Mouse (Mus musculus): ENCODE data around the gene Ube2s. TPM values are rescaled to one million over a fixed set of nuclear protein-coding genes. Genes with fewer than 3 reads are reported as not detected.

Ube2s gene
- total and polyA plus RNA-seq, 3 experiments: 341 to 740 TPM; not detected in 1

- DNase-seq (ENCODE audit: low read depth, low spot score): no peak
- H3K79me2 ChIP-seq (ENCODE audit: control insufficient read depth, insufficient read depth, low read length, poor library complexity): no peaks in the 10 kb centered on the region
- no peaks in the 10 kb centered on the region for H3K36me3 ChIP-seq (ENCODE audit: control insufficient read depth in 1 of 2, insufficient read depth in 2 of 2, low read length in 2 of 2)
- no peak overlapping the region for H3K9ac ChIP-seq (ENCODE audit: control insufficient read depth, low read depth, low read length, poor library complexity, severe bottlenecking)
- no peaks in the 10 kb centered on the region for H3K9me3 ChIP-seq (replicated peaks; ENCODE audit: insufficient read depth, low read length)
- no peaks in the 10 kb centered on the region for H3K4me1 ChIP-seq (ENCODE audit: control insufficient read depth in 1 of 2, insufficient read depth in 2 of 2, low read length in 2 of 2)
- no peak overlapping the region for H3K27ac ChIP-seq (ENCODE audit: control insufficient read depth, low read depth, low read length)
- no peaks in the 10 kb centered on the region; a peak in 2 of 4 replicates for H3K27me3 ChIP-seq (ENCODE audit: control insufficient read depth in 1 of 2, insufficient read depth in 2 of 2, low read length in 2 of 2)
- no peak for TF ChIP-seq CHD2 (IDR thresholded peaks at IDR 0.05; ENCODE audit: low read length)
- TF ChIP-seq MAZ (IDR thresholded peaks at IDR 0.05; ENCODE audit: low read depth, low read length): no peak
- TF ChIP-seq RCOR1 (IDR thresholded peaks at IDR 0.05; ENCODE audit: low read depth, low read length): no peak
- no peak for TF ChIP-seq MXI1 (IDR thresholded peaks at IDR 0.05; ENCODE audit: low read depth, low read length)
- TF ChIP-seq SMC3 (IDR thresholded peaks at IDR 0.05; ENCODE audit: low read depth, low read length): no peak
- no peak for TF ChIP-seq ZNF384 (IDR thresholded peaks at IDR 0.05; ENCODE audit: low read depth, low read length)
- TF ChIP-seq USF2 (IDR thresholded peaks at IDR 0.05; ENCODE audit: borderline replicate concordance in 1 of 2, insufficient read depth in 1 of 2, low read depth in 1 of 2, low read length in 2 of 2): no peak
- TF ChIP-seq HCFC1 (IDR thresholded peaks at IDR 0.05; ENCODE audit: low read depth, low read length): no peak
- TF ChIP-seq UBTF (IDR thresholded peaks at IDR 0.05; ENCODE audit: borderline replicate concordance, insufficient read depth, low read depth, low read length): no peak
- no peak for TF ChIP-seq NELFE (IDR thresholded peaks at IDR 0.05; ENCODE audit: low read depth, low read length)
- TF ChIP-seq GABPA (IDR thresholded peaks at IDR 0.05; ENCODE audit: low read depth, low read length): no peak
- TF ChIP-seq POLR2AphosphoS2 (IDR thresholded peaks at IDR 0.05; ENCODE audit: low read length): no peak
- TF ChIP-seq SIN3A (IDR thresholded peaks at IDR 0.05; ENCODE audit: low read length): no peak
- no peak for TF ChIP-seq BHLHE40 (IDR thresholded peaks at IDR 0.05; ENCODE audit: borderline replicate concordance, low read depth, low read length)
- TF ChIP-seq ZMIZ1 (IDR thresholded peaks at IDR 0.05; ENCODE audit: low read depth, low read length): no peak
- no peak for TF ChIP-seq TAL1 (IDR thresholded peaks at IDR 0.05; ENCODE audit: low read length)
- no peak overlapping the region for H3K4me3 ChIP-seq (ENCODE audit: control insufficient read depth in 1 of 2, insufficient read depth in 1 of 2, low read depth in 2 of 2, low read length in 2 of 2)
Observed at GRCm38 (mm10) chr7:4835631-4836327, 23.4 kb upstream of the Ube2s start.

DNA sequence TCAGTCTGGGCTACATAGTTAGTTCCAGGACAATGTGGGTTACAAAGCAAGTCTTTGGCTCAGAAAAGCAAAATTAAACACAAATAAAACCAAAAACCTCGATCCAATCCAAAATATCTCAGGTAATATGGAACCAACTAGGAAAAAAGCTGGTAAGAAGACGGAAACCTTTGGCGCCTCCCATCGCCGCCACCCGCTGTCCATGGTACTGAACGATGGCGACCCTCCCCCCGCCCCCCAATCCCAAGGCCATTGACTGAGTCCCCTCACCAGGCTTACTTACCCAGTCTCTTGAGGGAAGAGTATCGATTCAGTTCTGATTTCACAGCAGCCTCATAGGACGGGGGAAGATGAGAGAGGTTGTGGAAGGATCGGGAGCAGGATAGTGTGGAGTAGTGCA lies 18.1 kb upstream of the Ube2s start:
- Histone ChIP-seq H3K4me3 (ENCODE audit: control insufficient read depth in 1 of 2, insufficient read depth in 1 of 2, low read depth in 2 of 2, low read length in 2 of 2) (no peak overlapping the region), H3K4me1 (ENCODE audit: control insufficient read depth in 1 of 2, insufficient read depth in 2 of 2, low read length in 2 of 2) (no peaks in the 10 kb centered on the region), H3K27me3 (ENCODE audit: control insufficient read depth in 1 of 2, insufficient read depth in 2 of 2, low read length in 2 of 2) (no peaks in the 10 kb centered on the region; a peak in 1 of 4 replicates), H3K79me2 (ENCODE audit: control insufficient read depth, insufficient read depth, low read length, poor library complexity) (no peaks in the 10 kb centered on the region), H3K36me3 (ENCODE audit: control insufficient read depth in 1 of 2, insufficient read depth in 2 of 2, low read length in 2 of 2) (no peaks in the 10 kb centered on the region), H3K9ac (ENCODE audit: control insufficient read depth, low read depth, low read length, poor library complexity, severe bottlenecking) (no peak overlapping the region), H3K27ac (ENCODE audit: control insufficient read depth, low read depth, low read length) (no peak overlapping the region), H3K9me3 (replicated peaks; ENCODE audit: insufficient read depth, low read length) (no peaks in the 10 kb centered on the region)
- TF ChIP-seq ZMIZ1 (IDR thresholded peaks at IDR 0.05; ENCODE audit: low read depth, low read length): no peak
- TF ChIP-seq RCOR1 (IDR thresholded peaks at IDR 0.05; ENCODE audit: low read depth, low read length): no peak
- TF ChIP-seq CTCF (IDR thresholded peaks at IDR 0.05 in 2 of 3, conservative IDR thresholded peaks at IDR 0.05 in 1 of 3; ENCODE audit: control insufficient read depth in 1 of 3, insufficient read depth in 1 of 3, low read depth in 2 of 3, low read length in 3 of 3, poor library complexity in 1 of 3, severe bottlenecking in 1 of 3): no peak
- TF ChIP-seq SIN3A (IDR thresholded peaks at IDR 0.05; ENCODE audit: low read length): no peak
- no peak for TF ChIP-seq POLR2A (IDR thresholded peaks at IDR 0.05; ENCODE audit: control insufficient read depth in 1 of 2, insufficient read depth in 1 of 2, low read depth in 1 of 2, low read length in 2 of 2, poor library complexity in 1 of 2)
- no peak for DNase-seq (ENCODE audit: low read depth, low spot score)

All from MEL (cell line).